Mouse (Mus musculus): Measurements from ENCODE around the gene Rreb1.
A peak's percentile ranks its signal among the peaks of the same experiment; 100 is the strongest.

DNA sequence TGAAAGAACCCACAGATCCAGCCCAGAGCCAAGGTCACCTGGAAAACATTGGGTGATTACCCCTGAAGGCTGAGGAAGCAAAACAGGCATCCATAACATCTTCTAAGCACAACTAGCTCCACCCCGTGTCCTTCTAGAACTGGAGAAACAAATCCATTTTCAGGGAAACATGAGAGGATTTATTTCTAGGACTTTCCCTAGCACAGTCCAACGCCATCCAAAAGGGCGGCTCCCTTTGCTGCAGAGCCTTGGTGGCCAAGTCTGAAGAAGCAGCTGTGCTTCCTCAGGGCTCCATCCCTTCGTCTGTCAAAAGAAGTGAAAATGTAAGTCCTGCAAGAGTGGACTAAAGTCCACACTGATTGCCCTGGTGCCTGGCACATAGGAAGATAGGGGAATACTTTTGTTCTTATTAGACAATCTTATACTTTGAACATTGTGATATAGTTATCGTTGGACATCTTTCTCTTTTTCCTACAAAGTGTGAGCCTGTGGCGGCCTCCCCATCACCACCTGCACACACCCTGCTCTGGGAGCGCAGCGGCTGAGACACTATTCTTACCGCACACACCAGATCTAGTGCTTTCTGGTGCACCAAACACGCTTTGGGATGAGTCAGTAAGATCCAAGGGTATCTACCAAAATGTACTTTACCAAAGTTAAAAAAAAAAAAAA, 18.7 kb upstream of the Rreb1 start:
- TF ChIP-seq E2F4 (IDR thresholded peaks at IDR 0.05; ENCODE audit: borderline replicate concordance, low read depth, low read length) (no peak), ZMIZ1 (IDR thresholded peaks at IDR 0.05; ENCODE audit: low read depth, low read length) (0 out of 2 replicates have a peak, but pooled peaks have one; percentile 8), USF1 (IDR thresholded peaks at IDR 0.05; ENCODE audit: low read depth, low read length) (no peak), ZC3H11A (IDR thresholded peaks at IDR 0.05; ENCODE audit: low read depth, low read length) (no peak), POLR2A (IDR thresholded peaks at IDR 0.05; ENCODE audit: control insufficient read depth in 1 of 2, insufficient read depth in 1 of 2, low read depth in 1 of 2, low read length in 2 of 2, poor library complexity in 1 of 2) (no peak), ZNF384 (IDR thresholded peaks at IDR 0.05; ENCODE audit: low read depth, low read length) (no peak)
